Mouse (Mus musculus): ENCODE results near the gene Aldh1l1. TPM values are rescaled to one million over a fixed set of nuclear protein-coding genes. Genes with fewer than 3 reads are reported as not detected.

The Aldh1l1 gene
- polyA plus RNA-seq, 1 experiment = 17.9 TPM

GRCm38 (mm10) chr6:90495282-90495912, 9.2 kb downstream of the Aldh1l1 start:
- TF ChIP-seq POLR2A (IDR thresholded peaks at IDR 0.05; ENCODE audit: borderline replicate concordance, extremely low read depth, low read depth, low read length) (no peak), CTCF (IDR thresholded peaks at IDR 0.05; ENCODE audit: insufficient read depth, low read length) (no peak)
- Histone ChIP-seq H3K4me3 (replicated peaks; ENCODE audit: extremely low read depth, low read depth, low read length) (no peak overlapping the region), H3K4me1 (ENCODE audit: control insufficient read depth, insufficient read depth, low read length) (no peaks in the 10 kb centered on the region)
- WGBS = 71% methylated on average over 7 of the region's 7 CpGs
- DNase-seq = no peak

- DNase-seq = no peak
- H3K4me3 ChIP-seq (replicated peaks; ENCODE audit: extremely low read depth, low read depth, low read length) = no peak overlapping the region
- H3K4me1 ChIP-seq (ENCODE audit: control insufficient read depth, insufficient read depth, low read length) = no peaks in the 10 kb centered on the region
- 60% methylated on average over 3 of the region's 3 CpGs for WGBS
- TF ChIP-seq CTCF (IDR thresholded peaks at IDR 0.05; ENCODE audit: insufficient read depth, low read length) (no peak), POLR2A (IDR thresholded peaks at IDR 0.05; ENCODE audit: borderline replicate concordance, extremely low read depth, low read depth, low read length) (no peak)
Measured at GRCm38 (mm10) chr6:90496217-90496616, 10.0 kb downstream of the Aldh1l1 start.

- DNase-seq = no peak
- WGBS = 84% methylated on average over 4 of the region's 4 CpGs
- TF ChIP-seq POLR2A (IDR thresholded peaks at IDR 0.05; ENCODE audit: borderline replicate concordance, extremely low read depth, low read depth, low read length) = no peak
- TF ChIP-seq CTCF (IDR thresholded peaks at IDR 0.05; ENCODE audit: insufficient read depth, low read length) = no peak
- Histone ChIP-seq H3K4me3 (replicated peaks; ENCODE audit: extremely low read depth, low read depth, low read length) (no peak overlapping the region), H3K4me1 (ENCODE audit: control insufficient read depth, insufficient read depth, low read length) (no peaks in the 10 kb centered on the region)
Measured at GRCm38 (mm10) chr6:90499509-90499908, 13.3 kb downstream of the Aldh1l1 start.

- TF ChIP-seq CTCF (IDR thresholded peaks at IDR 0.05; ENCODE audit: insufficient read depth, low read length) (no peak), POLR2A (IDR thresholded peaks at IDR 0.05; ENCODE audit: borderline replicate concordance, extremely low read depth, low read depth, low read length) (no peak)
- Histone ChIP-seq H3K4me3 (replicated peaks; ENCODE audit: extremely low read depth, low read depth, low read length) (no peak overlapping the region), H3K4me1 (ENCODE audit: control insufficient read depth, insufficient read depth, low read length) (peaks cover 4% of the 10 kb centered on the region)
- DNase-seq = no peak
- WGBS = 54% methylated on average over 8 of the region's 8 CpGs
Measured at GRCm38 (mm10) chr6:90501222-90501940, 15.2 kb downstream of the Aldh1l1 start.

GRCm38 (mm10) chr6:90505906-90506305, 19.7 kb downstream of the Aldh1l1 start:
- peak; percentile 36 for DNase-seq
- H3K4me1 ChIP-seq (ENCODE audit: control insufficient read depth, insufficient read depth, low read length) = peaks cover 28% of the 10 kb centered on the region
- no peak overlapping the region for H3K4me3 ChIP-seq (replicated peaks; ENCODE audit: extremely low read depth, low read depth, low read length)
- WGBS = 12% methylated on average over 6 of the region's 6 CpGs
- no peak for TF ChIP-seq POLR2A (IDR thresholded peaks at IDR 0.05; ENCODE audit: borderline replicate concordance, extremely low read depth, low read depth, low read length)
- no peak for TF ChIP-seq CTCF (IDR thresholded peaks at IDR 0.05; ENCODE audit: insufficient read depth, low read length)

- WGBS = 17% methylated on average over 16 of the region's 16 CpGs
- TF ChIP-seq POLR2A (IDR thresholded peaks at IDR 0.05; ENCODE audit: borderline replicate concordance, extremely low read depth, low read depth, low read length) = peak; percentile 42; the same call in 1 of the 2 replicates
- TF ChIP-seq CTCF (IDR thresholded peaks at IDR 0.05; ENCODE audit: insufficient read depth, low read length) = no peak
- Histone ChIP-seq H3K4me1 (ENCODE audit: control insufficient read depth, insufficient read depth, low read length) (peaks cover 28% of the 10 kb centered on the region), H3K4me3 (replicated peaks; ENCODE audit: extremely low read depth, low read depth, low read length) (no peak overlapping the region)
- DNase-seq = peak; percentile 90
Measured at GRCm38 (mm10) chr6:90506673-90507311, 20.6 kb downstream of the Aldh1l1 start.

GRCm38 (mm10) chr6:90507443-90507842, 21.2 kb downstream of the Aldh1l1 start:
- TF ChIP-seq CTCF (IDR thresholded peaks at IDR 0.05; ENCODE audit: insufficient read depth, low read length) (no peak), POLR2A (IDR thresholded peaks at IDR 0.05; ENCODE audit: borderline replicate concordance, extremely low read depth, low read depth, low read length) (no peak)
- DNase-seq = no peak
- Histone ChIP-seq H3K4me1 (ENCODE audit: control insufficient read depth, insufficient read depth, low read length) (peaks cover 28% of the 10 kb centered on the region), H3K4me3 (replicated peaks; ENCODE audit: extremely low read depth, low read depth, low read length) (no peak overlapping the region)

GRCm38 (mm10) chr6:90508197-90508624, 22.0 kb downstream of the Aldh1l1 start:
- TF ChIP-seq CTCF (IDR thresholded peaks at IDR 0.05; ENCODE audit: insufficient read depth, low read length) (no peak), POLR2A (IDR thresholded peaks at IDR 0.05; ENCODE audit: borderline replicate concordance, extremely low read depth, low read depth, low read length) (peak; percentile 11; the same call in 1 of the 2 replicates)
- H3K4me1 ChIP-seq (ENCODE audit: control insufficient read depth, insufficient read depth, low read length) = peaks cover 28% of the 10 kb centered on the region
- no peak overlapping the region for H3K4me3 ChIP-seq (replicated peaks; ENCODE audit: extremely low read depth, low read depth, low read length)
- peak; percentile 82 for DNase-seq
- 42% methylated on average over 4 of the region's 4 CpGs for WGBS

GRCm38 (mm10) chr6:90509085-90509484, 22.9 kb downstream of the Aldh1l1 start:
- TF ChIP-seq POLR2A (IDR thresholded peaks at IDR 0.05; ENCODE audit: borderline replicate concordance, extremely low read depth, low read depth, low read length) = no peak
- TF ChIP-seq CTCF (IDR thresholded peaks at IDR 0.05; ENCODE audit: insufficient read depth, low read length) = no peak
- 33% methylated on average over 6 of the region's 6 CpGs for WGBS
- H3K4me3 ChIP-seq (replicated peaks; ENCODE audit: extremely low read depth, low read depth, low read length) = no peak overlapping the region

More at GRCm38 (mm10) chr6:90509085-90509484, 22.9 kb downstream of the Aldh1l1 start:
- peaks cover 28% of the 10 kb centered on the region for H3K4me1 ChIP-seq (ENCODE audit: control insufficient read depth, insufficient read depth, low read length)
- peak; percentile 73 for DNase-seq
